Mouse (Mus musculus) activated CD4-positive, CD25-positive, alpha-beta regulatory T cell, adult 4 months (primary cell): Measurements from ENCODE around the gene Nat14. TPM values are rescaled to one million over a fixed set of nuclear protein-coding genes. Genes with fewer than 3 reads are reported as not detected.

Source experiments
- ATAC-seq: one replicate; pipeline ENCODE4 v1.8.0; 2017
- polyA plus RNA-seq, 2 experiments: library from polyadenylated mRNA; unstranded; fragments of 100-300 nt; shearing (Covaris generic); gene quantifications; one replicate each; pipeline ENCODE4 v1.2.1; 2017

The Nat14 gene
- polyA plus RNA-seq, 2 experiments from 2014 or later, result not detected

DNA sequence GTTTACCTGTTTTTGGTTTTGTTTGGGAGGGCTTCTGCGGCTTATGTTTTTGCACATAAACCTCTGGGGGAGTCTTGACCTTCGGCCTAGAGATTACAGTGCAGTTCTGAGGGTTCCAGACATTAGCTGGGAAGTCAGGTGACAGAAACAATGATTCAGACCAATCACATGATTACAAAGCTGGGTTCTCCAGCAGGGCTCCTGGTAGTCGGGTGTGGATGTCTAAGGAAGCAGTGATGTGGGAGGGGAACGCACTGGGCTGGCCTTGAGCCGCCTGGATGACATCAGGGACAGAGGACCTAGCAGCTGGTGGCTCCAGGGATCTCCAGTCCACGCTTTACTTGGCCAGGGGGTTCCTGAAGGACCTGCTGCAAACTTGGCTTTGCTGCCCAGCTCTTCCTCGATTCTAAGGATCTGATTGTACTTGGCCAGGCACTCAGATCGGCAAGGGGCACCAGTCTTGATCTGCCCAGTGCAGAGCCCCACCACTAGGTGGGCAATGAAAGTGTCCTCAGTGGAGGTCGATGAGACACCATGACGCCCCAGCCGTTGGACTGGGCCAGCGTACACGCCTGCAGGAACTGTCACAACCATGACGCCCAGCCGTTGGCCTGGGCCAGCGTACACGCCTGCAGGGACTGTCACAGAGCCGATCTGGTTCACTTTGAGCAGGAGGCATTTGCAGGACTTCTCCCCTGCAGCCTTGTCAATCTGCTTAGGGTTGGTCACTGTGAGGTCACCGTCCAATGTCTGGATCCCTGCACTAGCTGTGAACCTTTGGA lies 28.9 kb downstream of the Nat14 start:
- no peak for ATAC-seq

DNA sequence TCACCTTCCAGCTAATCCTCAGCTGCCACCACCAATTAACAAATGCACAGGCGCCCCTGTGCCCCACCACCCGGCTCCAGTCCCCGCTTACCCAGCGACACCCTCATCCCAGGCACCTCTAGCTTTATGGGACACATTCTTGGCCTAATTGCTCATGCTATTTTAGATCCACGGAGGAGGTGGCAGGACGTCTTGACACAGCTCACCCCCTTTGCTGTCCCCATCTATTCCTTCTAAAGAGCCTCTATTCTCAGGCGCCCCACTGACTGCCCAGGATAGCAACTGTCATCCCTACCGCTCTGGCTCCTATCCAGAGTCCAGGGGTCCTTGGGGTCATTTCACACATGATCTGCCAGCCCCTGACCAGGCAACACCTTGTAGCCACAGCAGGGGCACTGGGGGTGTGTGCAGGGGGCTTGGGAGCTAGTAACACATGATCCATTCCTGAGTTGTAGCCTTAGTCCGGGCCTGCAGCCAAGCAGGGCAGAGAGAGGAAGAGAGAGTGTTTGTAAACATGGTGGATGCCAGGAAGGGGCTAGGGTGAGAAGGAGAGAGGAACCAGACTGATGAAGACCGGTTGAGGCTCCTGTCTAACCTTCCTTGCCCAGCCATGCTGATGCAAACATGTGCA lies 32.1 kb downstream of the Nat14 start:
- no peak for ATAC-seq

DNA sequence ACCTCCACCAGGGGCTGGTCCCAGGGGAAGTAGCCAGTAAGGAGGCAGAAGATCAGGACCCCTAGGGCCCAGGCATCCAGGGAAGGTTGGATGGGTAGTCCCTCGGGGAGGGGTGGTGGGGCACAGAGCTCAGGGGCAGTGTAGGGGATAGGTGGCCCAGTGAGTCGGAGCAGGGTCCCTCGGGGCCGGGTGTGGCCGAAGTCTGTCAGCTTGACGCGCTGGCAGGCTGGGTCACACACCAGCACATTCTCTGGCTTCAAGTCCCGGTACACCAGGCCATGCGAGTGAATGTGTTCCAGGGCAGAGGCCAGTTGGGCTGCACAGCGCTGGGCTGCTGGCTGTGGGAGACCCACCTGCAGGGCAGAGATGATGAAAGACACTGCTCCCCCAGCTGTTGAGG lies 35.5 kb downstream of the Nat14 start:
- no peak for ATAC-seq

DNA sequence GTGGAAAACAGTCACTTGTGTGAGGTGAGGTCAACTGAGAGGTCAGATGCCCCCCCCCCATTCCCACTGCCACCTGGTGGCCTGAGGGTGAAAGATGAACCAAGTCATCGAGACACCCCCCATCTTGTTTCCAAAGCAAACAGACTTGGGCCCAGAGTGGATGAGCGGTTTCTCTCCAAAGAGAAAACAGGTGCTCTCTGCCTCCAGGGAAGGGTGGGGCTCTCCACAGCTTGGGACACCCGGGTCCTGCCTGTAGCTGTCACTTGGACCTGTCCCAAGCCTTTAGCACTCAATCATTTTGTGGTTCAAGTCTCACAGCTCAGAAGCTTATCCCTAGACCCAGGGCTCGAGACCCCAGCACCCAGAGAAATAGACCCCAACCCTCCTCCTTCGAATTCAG lies 41.7 kb downstream of the Nat14 start:
- no peak for ATAC-seq

DNA sequence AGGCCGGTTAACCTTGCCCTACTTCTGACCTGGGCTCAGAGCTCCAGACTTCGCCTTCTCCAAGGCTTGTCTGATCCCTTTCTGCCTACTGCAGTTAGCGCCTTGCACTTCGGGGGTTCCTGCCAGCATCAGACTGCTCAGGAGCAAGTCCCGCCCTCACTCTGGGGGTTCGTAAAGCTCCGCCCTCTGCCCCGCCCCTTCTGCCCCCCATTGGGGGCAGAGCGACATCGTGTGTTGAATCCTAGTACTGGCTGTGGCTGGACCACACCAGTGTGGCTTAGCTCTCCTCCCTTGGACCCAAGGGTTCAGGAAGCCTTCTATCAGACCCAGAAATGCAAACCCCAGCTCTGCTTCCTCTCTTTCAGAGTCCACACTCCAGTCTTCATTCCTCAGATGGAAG lies 42.4 kb downstream of the Nat14 start, which contains the start of gene Sbk2:
Gene Sbk2, minus strand, starts transcription at position 135 of the 400 bp plus-strand sequence.
- peak; percentile 87 for ATAC-seq

DNA sequence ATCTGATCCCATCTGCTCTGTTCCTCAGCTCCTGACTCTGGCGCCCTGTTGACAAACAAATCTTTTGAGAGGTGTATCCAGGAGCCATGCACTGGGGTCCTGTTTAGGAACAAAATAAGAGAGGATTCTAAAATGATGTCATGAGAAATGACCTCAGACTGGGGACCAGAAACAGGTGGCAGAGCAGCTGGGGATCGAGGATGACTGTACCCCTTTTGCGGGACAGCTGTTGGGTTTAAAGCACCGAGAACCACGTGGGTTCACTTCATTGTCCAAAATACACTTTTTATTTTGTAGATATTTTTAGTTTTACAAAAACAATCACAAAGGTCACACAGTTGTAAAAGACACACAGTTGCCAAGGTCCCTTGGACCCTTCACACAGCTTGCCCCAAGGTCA lies 43.2 kb downstream of the Nat14 start:
- no peak for ATAC-seq

DNA sequence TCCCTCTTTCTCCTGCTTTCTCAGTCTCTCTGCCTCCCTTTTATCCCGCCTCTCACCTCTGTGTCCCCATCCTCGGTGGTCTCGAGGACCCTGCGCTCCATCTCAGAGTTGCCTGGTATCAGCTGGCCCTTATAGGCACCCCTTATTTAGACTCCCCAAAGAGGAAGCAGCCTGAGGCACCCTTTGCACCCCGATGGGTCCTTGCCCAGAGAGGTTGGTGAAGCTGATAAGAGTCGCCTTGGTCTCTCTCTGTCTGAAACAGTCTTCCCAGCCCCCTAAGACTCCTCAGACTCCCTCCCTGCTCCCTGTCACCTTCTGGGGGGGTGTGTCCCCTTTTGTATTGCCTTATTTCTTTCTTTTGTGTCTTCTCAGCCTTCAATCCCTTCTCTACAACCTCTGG lies 49.2 kb downstream of the Nat14 start, which contains the start of gene Sbk3:
Gene Sbk3, minus strand, starts transcription at position 101 of the 400 bp plus-strand sequence.
- no peak for ATAC-seq

DNA sequence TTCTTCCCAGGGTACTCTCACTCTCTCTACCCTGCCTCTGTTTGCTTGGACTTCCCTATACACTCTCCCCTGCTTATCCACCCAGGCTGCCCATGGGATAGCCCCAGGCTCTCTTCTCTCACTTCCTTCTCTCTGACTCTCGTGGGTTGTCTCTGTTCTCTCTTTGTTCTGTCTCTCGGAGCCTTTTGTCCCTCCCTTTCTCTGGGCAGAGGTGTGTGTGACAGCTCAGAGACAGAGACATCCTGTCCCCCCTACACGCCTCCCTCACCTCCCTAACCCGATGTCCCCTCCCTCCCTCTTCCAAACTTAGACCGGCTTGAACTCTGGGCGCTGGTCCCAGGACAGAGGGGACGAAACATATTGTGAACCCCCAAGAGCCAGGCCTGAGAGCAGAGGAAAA lies 49.9 kb downstream of the Nat14 start:
- no peak for ATAC-seq

DNA sequence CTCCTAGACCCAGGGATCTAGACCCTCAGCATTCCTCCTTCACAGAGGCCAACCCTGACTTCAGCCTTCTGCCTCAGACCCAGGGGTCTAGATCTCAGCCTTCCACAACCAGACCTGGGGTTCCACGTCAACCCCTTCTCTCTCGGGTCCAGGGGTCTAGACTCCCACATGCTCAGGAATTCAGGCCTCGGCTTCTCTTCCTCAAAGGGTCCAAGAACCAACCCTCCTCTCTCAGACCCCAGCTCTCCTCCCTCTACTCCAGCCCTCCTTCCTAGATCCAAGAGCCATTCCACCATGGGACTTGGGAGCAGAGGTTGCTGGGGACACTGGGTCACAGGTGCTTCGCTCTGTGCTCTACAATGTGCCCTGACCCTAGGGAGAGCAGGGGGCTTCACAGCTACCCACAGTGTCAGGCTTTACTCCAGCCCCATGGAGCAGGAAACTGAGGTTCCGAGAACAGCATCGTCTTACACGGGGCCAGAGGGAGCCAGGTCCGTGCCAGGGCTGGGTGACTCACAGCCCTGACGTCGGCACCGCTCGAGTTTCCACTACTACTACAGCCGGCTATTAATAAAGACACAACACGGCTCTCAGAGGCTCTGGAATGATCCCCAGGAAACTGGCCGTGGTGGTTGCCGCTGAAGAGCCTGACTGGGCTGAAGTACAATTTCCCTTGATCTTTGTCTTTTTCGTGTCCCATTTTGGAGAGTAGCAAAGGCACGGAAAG lies 50.7 kb downstream of the Nat14 start:
- no peak for ATAC-seq

Other genes with a start within 250 kb of the Nat14 start
- 10 to 100 TPM; 38.9 to 60.9 TPM for gene Hspbp1, start 237.0 kb upstream of the Nat14 start, polyA plus RNA-seq
- not detected for gene Brsk1, start 231.4 kb upstream of the Nat14 start, polyA plus RNA-seq
- not detected for gene Tmem150b, start 196.8 kb upstream of the Nat14 start, polyA plus RNA-seq
- gene Kmt5c, start 181.9 kb upstream of the Nat14 start, polyA plus RNA-seq, result 10 to 100 TPM; 19.7 to 28.9 TPM
- gene Cox6b2, start 168.9 kb upstream of the Nat14 start, polyA plus RNA-seq, result 1 to 10 TPM; 2.1 to 4.5 TPM
- gene Fam71e2, start 150.7 kb upstream of the Nat14 start, polyA plus RNA-seq, result not detected
- gene Il11, start 139.2 kb upstream of the Nat14 start, polyA plus RNA-seq, result not detected
- not detected for gene Tmem190, start 139.1 kb upstream of the Nat14 start, polyA plus RNA-seq
- 1 to 10 TPM in 1 of 2 experiments, not detected in 1; 1.2 TPM for gene Tmem238, start 132.4 kb upstream of the Nat14 start, polyA plus RNA-seq
- gene Rpl28, start 129.2 kb upstream of the Nat14 start, polyA plus RNA-seq, result 100 to 1,000 TPM; 460 to 740 TPM
- gene Ube2s, start 109.4 kb upstream of the Nat14 start, polyA plus RNA-seq, result 10 to 100 TPM; 39.3 to 43.6 TPM
- gene Shisa7, start 77.3 kb upstream of the Nat14 start, polyA plus RNA-seq, result under 1 TPM in 1 of 2 experiments, not detected in 1; 0.09 TPM
- 10 to 100 TPM; 34.4 to 50.2 TPM for gene Isoc2b, start 51.8 kb upstream of the Nat14 start, polyA plus RNA-seq
- under 1 TPM; 0.20 to 0.69 TPM for gene Isoc2a, start 44.9 kb upstream of the Nat14 start, polyA plus RNA-seq
- gene Gm36210, start 15.5 kb upstream of the Nat14 start, polyA plus RNA-seq, result not detected
- 1 to 10 TPM; 1.9 TPM for gene Zfp628, start 6.8 kb upstream of the Nat14 start, polyA plus RNA-seq
- gene Ssc5d, start 3.8 kb downstream of the Nat14 start, polyA plus RNA-seq, result under 1 TPM in 1 of 2 experiments, not detected in 1; 0.10 TPM
- gene Sbk2, start 42.4 kb downstream of the Nat14 start, polyA plus RNA-seq, result not detected
- not detected for gene Sbk3, start 49.1 kb downstream of the Nat14 start, polyA plus RNA-seq
- gene Zfp579, start 74.1 kb downstream of the Nat14 start, polyA plus RNA-seq, result 1 to 10 TPM; 2.9 to 5.3 TPM
- 10 to 100 TPM; 33.3 to 55.4 TPM for gene Zfp524, start 92.4 kb downstream of the Nat14 start, polyA plus RNA-seq
- gene Fiz1, start 92.7 kb downstream of the Nat14 start, polyA plus RNA-seq, result 10 to 100 TPM in 1 of 2 experiments, 1 to 10 TPM in 1; 8.1 to 10.1 TPM
- 10 to 100 TPM in 1 of 2 experiments, 1 to 10 TPM in 1; 5.6 to 19.0 TPM for gene Gm44973, start 93.5 kb downstream of the Nat14 start, polyA plus RNA-seq
- 1 to 10 TPM; 3.5 to 5.3 TPM for gene Zfp865, start 98.3 kb downstream of the Nat14 start, polyA plus RNA-seq
- gene Ccdc106, start 98.5 kb downstream of the Nat14 start, polyA plus RNA-seq, result under 1 TPM in 1 of 2 experiments, not detected in 1; 0.60 TPM
- gene 4632433K11Rik, start 112.1 kb downstream of the Nat14 start, polyA plus RNA-seq, result not detected
- 1 to 10 TPM; 2.5 to 3.1 TPM for gene Zfp784, start 116.4 kb downstream of the Nat14 start, polyA plus RNA-seq
- 1 to 10 TPM; 1.2 to 2.8 TPM for gene Zfp580, start 129.5 kb downstream of the Nat14 start, polyA plus RNA-seq
- gene U2af2, start 140.1 kb downstream of the Nat14 start, polyA plus RNA-seq, result 10 to 100 TPM; 24.2 to 30.1 TPM
- gene Epn1, start 158.2 kb downstream of the Nat14 start, polyA plus RNA-seq, result 1 to 10 TPM; 7.0 to 8.3 TPM
- not detected for gene Rfpl4, start 194.9 kb downstream of the Nat14 start, polyA plus RNA-seq
- under 1 TPM in 1 of 2 experiments, not detected in 1; 0.58 TPM for gene Rasl2-9, start 203.9 kb downstream of the Nat14 start, polyA plus RNA-seq
- under 1 TPM in 1 of 2 experiments, not detected in 1; 0.05 TPM for gene Vmn1r55, start 227.6 kb downstream of the Nat14 start, polyA plus RNA-seq